Mouse (Mus musculus): Measurements from ENCODE around the gene Eif2b3. TPM values are rescaled to one million over a fixed set of nuclear protein-coding genes. Genes with fewer than 3 reads are reported as not detected.

Eif2b3 gene
- total and polyA plus RNA-seq, 2 experiments from 2014 or later: 14.0 to 27.5 TPM

GRCm38 (mm10) chr4:117023469-117023868, 4.3 kb downstream of the Eif2b3 start:
- H3K4me1 ChIP-seq (ENCODE audit: control insufficient read depth, insufficient read depth): peaks cover 6% of the 10 kb centered on the region; the same call in 1 of the 2 replicates
- H3K9me3 ChIP-seq (replicated peaks; ENCODE audit: control insufficient read depth, low read length): no peaks in the 10 kb centered on the region
- no peak overlapping the region for H3K27ac ChIP-seq (ENCODE audit: low read depth)
- WGBS: 94% methylated on average over 4 of the region's 4 CpGs
- no peak for ATAC-seq (ENCODE audit: insufficient read depth, low read depth)
- no peak overlapping the region for H3K4me2 ChIP-seq (ENCODE audit: low read depth, low read length)
- no peak overlapping the region for H3K9ac ChIP-seq (replicated peaks; ENCODE audit: low read depth, low read length)
- no peaks in the 10 kb centered on the region for H3K27me3 ChIP-seq (ENCODE audit: control insufficient read depth, insufficient read depth, low read length)
- H3K36me3 ChIP-seq (replicated peaks; ENCODE audit: control insufficient read depth, insufficient read depth, low read length): no peaks in the 10 kb centered on the region; the same call in 1 of the 2 replicates
- TF ChIP-seq CTCF (IDR thresholded peaks at IDR 0.05; ENCODE audit: low read depth): no peak
- TF ChIP-seq EP300 (IDR thresholded peaks at IDR 0.05; ENCODE audit: low read depth): no peak
- no peak for DNase-seq (ENCODE audit: low spot score)
- no peak overlapping the region for H3K4me3 ChIP-seq (ENCODE audit: low read depth, low read length)

GRCm38 (mm10) chr4:117031105-117031504, 11.9 kb downstream of the Eif2b3 start:
- Histone ChIP-seq H3K4me2 (ENCODE audit: low read depth, low read length) (no peak overlapping the region), H3K36me3 (replicated peaks; ENCODE audit: control insufficient read depth, insufficient read depth, low read length) (peaks cover 5% of the 10 kb centered on the region; the same call in 1 of the 2 replicates), H3K9me3 (replicated peaks; ENCODE audit: control insufficient read depth, low read length) (no peaks in the 10 kb centered on the region), H3K4me1 (ENCODE audit: control insufficient read depth, insufficient read depth) (no peaks in the 10 kb centered on the region), H3K9ac (replicated peaks; ENCODE audit: low read depth, low read length) (no peak overlapping the region), H3K27ac (ENCODE audit: low read depth) (no peak overlapping the region), H3K27me3 (ENCODE audit: control insufficient read depth, insufficient read depth, low read length) (no peaks in the 10 kb centered on the region), H3K4me3 (ENCODE audit: low read depth, low read length) (no peak overlapping the region)
- WGBS: 95% methylated on average over 1 of the region's 1 CpGs
- ATAC-seq (ENCODE audit: insufficient read depth, low read depth) (no peak), DNase-seq (ENCODE audit: low spot score) (no peak)
- TF ChIP-seq CTCF (IDR thresholded peaks at IDR 0.05; ENCODE audit: low read depth) (no peak), EP300 (IDR thresholded peaks at IDR 0.05; ENCODE audit: low read depth) (no peak)

DNA sequence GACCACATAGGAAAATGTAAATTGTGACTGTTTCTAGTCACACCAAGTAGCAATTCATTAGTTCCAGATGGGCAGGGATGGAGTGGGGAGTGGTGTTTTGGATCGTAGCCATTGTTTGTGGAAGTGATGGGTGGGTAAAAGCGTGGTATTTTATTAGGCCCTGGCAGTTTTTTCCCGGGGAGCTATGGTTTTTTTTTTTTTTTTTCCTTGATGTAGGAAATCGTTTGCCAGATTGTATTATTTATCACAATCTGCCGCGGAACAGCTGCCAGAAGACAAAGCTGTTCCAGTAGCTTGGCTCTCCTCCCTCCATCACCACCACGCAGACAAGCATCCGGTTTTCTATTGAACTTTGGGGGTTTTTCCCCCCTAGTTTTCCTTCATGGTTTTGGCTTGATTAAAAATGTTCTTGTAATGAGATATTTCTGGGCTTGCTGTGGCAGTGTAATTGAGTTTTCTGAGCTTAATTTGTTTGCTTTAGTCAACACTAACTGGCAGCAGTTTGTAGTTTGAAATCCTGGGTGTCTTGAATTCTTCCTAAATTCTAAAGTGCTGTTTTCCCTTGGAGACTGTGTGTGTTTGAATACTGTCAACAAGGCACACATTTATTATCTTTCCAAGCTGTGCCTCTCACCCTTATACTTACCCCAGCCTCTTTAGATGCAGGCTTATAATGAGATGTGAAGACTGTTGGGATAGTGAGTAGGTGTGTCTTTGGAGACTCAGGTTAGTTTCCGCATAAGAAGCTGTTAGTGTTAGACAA, 20.9 kb downstream of the Eif2b3 start:
- Histone ChIP-seq H3K4me3 (ENCODE audit: low read depth, low read length) (no peak overlapping the region), H3K4me2 (ENCODE audit: low read depth, low read length) (no peak overlapping the region), H3K36me3 (replicated peaks; ENCODE audit: control insufficient read depth, insufficient read depth, low read length) (no peaks in the 10 kb centered on the region), H3K4me1 (ENCODE audit: control insufficient read depth, insufficient read depth) (no peaks in the 10 kb centered on the region; the same call in 1 of the 2 replicates), H3K27me3 (ENCODE audit: control insufficient read depth, insufficient read depth, low read length) (no peaks in the 10 kb centered on the region), H3K9me3 (replicated peaks; ENCODE audit: control insufficient read depth, low read length) (no peaks in the 10 kb centered on the region), H3K27ac (ENCODE audit: low read depth) (peak overlapping the region; percentile 36), H3K9ac (replicated peaks; ENCODE audit: low read depth, low read length) (no peak overlapping the region)
- ATAC-seq (ENCODE audit: insufficient read depth, low read depth) (no peak), DNase-seq (ENCODE audit: low spot score) (no peak)
- TF ChIP-seq EP300 (IDR thresholded peaks at IDR 0.05; ENCODE audit: low read depth) (no peak), CTCF (IDR thresholded peaks at IDR 0.05; ENCODE audit: low read depth) (no peak)
- 51% methylated on average over 9 of the region's 9 CpGs for WGBS

DNA sequence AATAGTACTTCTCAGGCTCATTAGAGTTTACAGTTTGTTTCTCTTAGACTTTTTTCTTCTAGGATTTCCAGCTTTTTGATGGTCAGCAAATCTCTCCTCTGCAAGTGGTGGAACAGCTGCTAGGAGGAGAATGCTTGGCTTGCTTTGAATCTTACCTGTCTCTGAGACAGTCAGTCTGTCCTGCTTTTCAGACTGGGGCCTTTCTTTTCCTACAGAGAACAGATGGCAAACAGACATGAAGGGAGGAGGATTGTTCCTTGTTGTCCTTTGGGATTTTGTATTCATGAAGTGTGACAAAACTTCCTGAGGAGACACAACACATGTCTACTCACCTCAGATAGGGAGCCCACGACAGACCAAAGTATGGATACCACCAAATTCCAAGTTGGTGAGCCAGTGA, 21.6 kb downstream of the Eif2b3 start:
- H3K4me2 ChIP-seq (ENCODE audit: low read depth, low read length): no peak overlapping the region
- ATAC-seq (ENCODE audit: insufficient read depth, low read depth) (no peak), DNase-seq (ENCODE audit: low spot score) (no peak)
- H3K36me3 ChIP-seq (replicated peaks; ENCODE audit: control insufficient read depth, insufficient read depth, low read length): no peaks in the 10 kb centered on the region
- WGBS: 29% methylated on average over 1 of the region's 1 CpGs
- H3K27ac ChIP-seq (ENCODE audit: low read depth): peak overlapping the region; percentile 36
- no peaks in the 10 kb centered on the region for H3K27me3 ChIP-seq (ENCODE audit: control insufficient read depth, insufficient read depth, low read length)
- no peaks in the 10 kb centered on the region for H3K9me3 ChIP-seq (replicated peaks; ENCODE audit: control insufficient read depth, low read length)
- TF ChIP-seq CTCF (IDR thresholded peaks at IDR 0.05; ENCODE audit: low read depth) (no peak), EP300 (IDR thresholded peaks at IDR 0.05; ENCODE audit: low read depth) (no peak)
- no peak overlapping the region for H3K4me3 ChIP-seq (ENCODE audit: low read depth, low read length)
- no peaks in the 10 kb centered on the region; the same call in 1 of the 2 replicates for H3K4me1 ChIP-seq (ENCODE audit: control insufficient read depth, insufficient read depth)
- no peak overlapping the region for H3K9ac ChIP-seq (replicated peaks; ENCODE audit: low read depth, low read length)

DNA sequence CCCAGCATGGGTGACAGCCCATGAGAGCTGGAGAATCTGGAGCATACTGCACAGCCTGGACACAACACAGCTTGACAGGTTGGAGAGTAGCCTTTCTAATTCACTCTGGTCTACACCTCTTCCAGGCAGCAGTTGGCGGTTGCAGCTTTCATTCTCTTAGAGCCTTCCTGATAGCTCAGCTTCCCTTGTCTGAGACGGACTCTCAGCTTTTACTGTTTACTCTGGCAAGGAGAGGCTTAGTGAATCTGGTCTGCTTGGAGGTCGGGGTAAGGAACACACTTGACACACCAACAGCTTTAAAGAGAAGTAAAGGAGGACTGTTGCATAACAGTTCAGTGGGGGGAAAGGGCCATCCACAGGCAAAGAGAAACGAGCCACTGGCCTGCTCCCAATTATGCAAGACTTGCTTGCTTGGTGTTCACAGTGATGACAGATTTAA, 22.1 kb downstream of the Eif2b3 start:
- no peak overlapping the region for H3K4me2 ChIP-seq (ENCODE audit: low read depth, low read length)
- TF ChIP-seq CTCF (IDR thresholded peaks at IDR 0.05; ENCODE audit: low read depth) (no peak), EP300 (IDR thresholded peaks at IDR 0.05; ENCODE audit: low read depth) (no peak)

More for the DNA sequence above, 22.1 kb downstream of the Eif2b3 start:
- DNase-seq (ENCODE audit: low spot score) (peak; percentile 53), ATAC-seq (ENCODE audit: insufficient read depth, low read depth) (peak; percentile 30; the same call in 1 of the 2 replicates)
- Histone ChIP-seq H3K27ac (ENCODE audit: low read depth) (peak overlapping the region; percentile 36), H3K4me1 (ENCODE audit: control insufficient read depth, insufficient read depth) (no peaks in the 10 kb centered on the region; the same call in 1 of the 2 replicates), H3K9me3 (replicated peaks; ENCODE audit: control insufficient read depth, low read length) (no peaks in the 10 kb centered on the region), H3K36me3 (replicated peaks; ENCODE audit: control insufficient read depth, insufficient read depth, low read length) (no peaks in the 10 kb centered on the region), H3K9ac (replicated peaks; ENCODE audit: low read depth, low read length) (no peak overlapping the region), H3K27me3 (ENCODE audit: control insufficient read depth, insufficient read depth, low read length) (no peaks in the 10 kb centered on the region), H3K4me3 (ENCODE audit: low read depth, low read length) (no peak overlapping the region)
- 40% methylated on average over 4 of the region's 4 CpGs for WGBS

Measured in heart, postnatal 0 days (tissue).